Mouse (Mus musculus) gastrocnemius, postnatal 36 days (tissue): ENCODE results near the gene Notch1. TPM values are rescaled to one million over a fixed set of nuclear protein-coding genes. Genes with fewer than 3 reads are reported as not detected.
A peak's percentile ranks its signal among the peaks of the same experiment; 100 is the strongest.

ENCODE experiments used
- DNase-seq, 2 experiments: peaks; one replicate each; pipeline ENCODE4 v3.0.0; 2022
- intact Hi-C: fragments of 180-260 bp; cut with DNase I; formaldehyde crosslinking; loops from one replicate; pipeline ENCODE4 v1.15.1; 2025
- long read RNA-seq, 2 experiments: library from polyadenylated mRNA; stranded (forward); transcript quantifications; one replicate each; pipeline ENCODE4 v2.0.0; 2021
- total RNA-seq, 2 experiments: library from RNA; stranded (reverse); gene quantifications; 2 replicates each; pipeline ENCODE4 v1.2.3; 2021

Notch1 gene
- total RNA-seq, result 1 to 10 TPM; 7.7 to 8.0 TPM
- long read RNA-seq, experiment 1, partial matches to known transcripts, result 1 of 1 reads
- long read RNA-seq, experiment 1, other reads (novel, unspliced or antisense), result 0 of 1 reads
- long read RNA-seq, experiment 2, partial matches to known transcripts, result 0 of 2 reads
- long read RNA-seq, experiment 2, other reads (novel, unspliced or antisense), result 2 of 2 reads

DNA sequence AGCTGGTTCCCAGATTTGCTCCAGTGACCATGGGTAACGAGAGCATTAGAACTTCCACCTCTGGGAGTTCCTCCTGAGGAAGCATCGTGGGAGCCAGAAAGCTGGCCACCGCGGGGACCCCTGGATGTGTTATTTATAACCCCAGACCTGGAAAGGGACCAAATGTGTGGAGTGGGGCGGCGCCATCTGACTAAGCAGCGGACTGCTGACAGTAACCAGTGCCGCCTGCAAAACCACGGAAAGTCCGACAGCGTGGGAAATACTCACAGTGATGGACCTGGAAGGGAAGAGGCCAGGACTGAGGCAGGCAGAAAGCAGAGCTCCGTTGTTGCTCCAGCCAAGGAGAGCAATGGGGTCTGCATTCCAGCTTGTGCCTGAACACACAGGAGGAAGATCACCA lies at the start of gene Notch1:
Gene Notch1, minus strand, starts transcription at position 389 of the 400 bp plus-strand sequence.
- DNase-seq, result peak; percentile 54 to 59
- intact Hi-C loops, result no loop called here

DNA sequence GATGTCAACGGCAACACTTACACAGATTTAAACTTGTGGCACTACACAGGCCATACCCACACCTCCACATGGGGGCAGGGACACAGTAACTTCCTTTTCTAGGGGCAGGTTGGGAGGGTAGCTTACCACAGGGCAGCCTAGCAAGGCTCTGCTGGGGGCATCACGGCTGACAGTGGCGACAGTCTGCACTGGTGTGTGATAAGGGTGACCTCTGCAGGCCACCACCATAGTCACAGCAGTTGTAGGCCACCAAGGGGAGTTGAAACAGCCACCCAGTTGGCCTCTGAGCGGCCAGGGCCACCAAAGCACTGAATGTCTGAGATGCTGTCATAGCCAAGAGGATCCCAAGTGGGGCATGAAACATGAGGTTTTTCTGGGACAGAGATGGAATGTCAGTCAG lies 49.8 kb upstream of the Notch1 start:
- no peak for DNase-seq
- intact Hi-C loops, result no loop called here

- DNase-seq, result no peak
Measured at GRCm38 (mm10) chr2:26561351-26562016, 45.0 kb upstream of the Notch1 start.

DNA sequence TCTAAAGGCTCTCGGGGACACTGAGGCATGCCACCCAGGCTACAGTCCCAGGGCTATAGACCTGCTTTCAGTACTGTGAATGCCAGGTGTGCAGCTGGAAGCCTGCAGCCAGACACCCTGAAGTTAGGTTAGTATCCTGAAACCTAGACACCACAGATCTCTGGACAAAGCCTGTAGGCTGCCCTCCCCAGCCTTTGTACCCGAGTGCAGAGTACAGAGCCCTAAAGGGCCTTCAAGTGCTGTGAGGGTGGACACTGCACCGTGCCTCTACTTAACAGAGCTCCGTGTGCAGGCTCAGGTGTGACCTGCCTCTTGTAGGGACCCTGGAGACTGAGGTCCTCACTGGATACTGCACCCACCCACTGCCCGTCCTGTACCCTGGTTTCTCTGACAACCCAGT lies 44.0 kb upstream of the Notch1 start:
- intact Hi-C loops, result loop anchor here (5.0 kb wide), 2 partner anchors 233 to 258 kb away; no protein-coding TSS in a partner anchor
- DNase-seq, result no peak

More at GRCm38 (mm10) chr2:26561351-26562016, 45.0 kb upstream of the Notch1 start:
- intact Hi-C loops, result loop anchor here (1.0 to 5.0 kb wide), 4 partner anchors 111 to 259 kb away; no protein-coding TSS in a partner anchor

- no peak for DNase-seq
- intact Hi-C loops, result no loop called here
Measured at GRCm38 (mm10) chr2:26556535-26556993, 40.1 kb upstream of the Notch1 start.

GRCm38 (mm10) chr2:26555076-26555475 lies 38.6 kb upstream of the Notch1 start:
- peak; percentile 53 to 58 for DNase-seq
- intact Hi-C loops, result no loop called here

- intact Hi-C loops, result no loop called here
Measured at GRCm38 (mm10) chr2:26553904-26554303, 37.4 kb upstream of the Notch1 start.

GRCm38 (mm10) chr2:26552066-26552465 lies 35.6 kb upstream of the Notch1 start:
- no peak for DNase-seq
- intact Hi-C loops, result no loop called here

More at GRCm38 (mm10) chr2:26553904-26554303, 37.4 kb upstream of the Notch1 start:
- no peak for DNase-seq

GRCm38 (mm10) chr2:26551446-26551845 lies 35.0 kb upstream of the Notch1 start:
- intact Hi-C loops, result no loop called here
- no peak for DNase-seq

- intact Hi-C loops, result no loop called here
- no peak for DNase-seq
Measured at GRCm38 (mm10) chr2:26550777-26551176, 34.3 kb upstream of the Notch1 start.

DNA sequence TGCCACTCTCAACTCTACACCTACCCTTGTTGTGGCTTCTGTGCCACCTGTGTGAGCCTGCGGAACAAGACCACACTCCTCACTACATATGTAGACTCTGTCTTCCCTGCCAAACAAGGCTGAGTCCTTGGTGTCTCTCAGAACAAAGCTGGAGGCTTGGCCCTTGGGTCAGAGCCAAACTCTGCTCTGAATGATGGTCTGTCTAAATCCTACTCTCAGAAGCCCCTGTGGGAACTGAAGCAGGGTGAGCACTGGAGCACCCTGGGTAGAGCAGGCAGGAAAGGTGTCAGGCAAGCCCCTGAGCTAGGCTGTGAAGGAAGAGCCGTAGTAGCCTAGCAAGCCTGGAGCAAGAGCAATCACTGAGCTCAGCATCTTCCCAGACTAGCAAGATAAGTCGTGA lies 33.7 kb upstream of the Notch1 start:
- DNase-seq, result no peak
- intact Hi-C loops, result no loop called here

DNA sequence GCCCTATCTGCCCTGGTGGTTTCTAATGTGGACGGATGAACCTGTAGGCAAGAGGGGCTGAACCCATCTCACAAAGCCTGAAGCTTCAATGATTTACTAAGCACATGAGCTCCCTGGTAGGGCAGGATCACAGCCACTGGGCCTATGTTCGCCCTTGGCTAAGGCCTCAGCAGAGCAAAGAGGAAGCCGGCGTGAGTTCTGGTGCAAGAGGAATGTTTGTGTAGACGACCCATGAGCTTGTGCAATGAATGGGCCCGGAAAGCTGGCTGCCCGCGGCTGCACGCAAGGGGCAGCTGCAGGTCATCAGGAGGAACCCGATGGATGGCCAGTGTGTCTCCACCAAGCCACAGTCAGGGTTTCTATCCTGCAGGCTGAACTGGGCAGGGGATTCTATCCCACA lies 33.3 kb upstream of the Notch1 start:
- no peak for DNase-seq
- intact Hi-C loops, result loop anchor here (5.0 kb wide), 1 partner anchor 78 kb away; no protein-coding TSS in a partner anchor

DNA sequence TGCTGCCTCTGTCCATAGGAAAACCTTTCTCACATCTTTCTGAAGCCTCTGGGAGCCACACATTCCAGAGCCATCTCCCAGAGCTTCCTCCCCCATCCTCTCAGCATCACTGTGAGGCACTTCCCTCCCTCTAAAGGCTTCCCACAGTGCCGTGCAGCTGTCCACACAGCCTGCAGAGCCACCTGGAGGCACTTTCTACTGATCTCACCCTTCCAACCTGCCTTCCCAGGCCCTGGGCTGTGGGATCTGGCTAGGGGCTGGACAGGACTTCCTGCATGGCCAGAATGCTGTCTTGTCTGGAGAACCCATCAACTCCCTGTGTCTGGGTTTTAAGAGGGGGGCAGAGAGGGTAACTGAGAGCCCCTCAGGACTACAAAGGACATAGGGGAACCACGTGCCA lies 31.0 kb upstream of the Notch1 start:
- intact Hi-C loops, result loop anchor here (5.0 kb wide), 1 partner anchor 75 kb away; no protein-coding TSS in a partner anchor
- no peak for DNase-seq

DNA sequence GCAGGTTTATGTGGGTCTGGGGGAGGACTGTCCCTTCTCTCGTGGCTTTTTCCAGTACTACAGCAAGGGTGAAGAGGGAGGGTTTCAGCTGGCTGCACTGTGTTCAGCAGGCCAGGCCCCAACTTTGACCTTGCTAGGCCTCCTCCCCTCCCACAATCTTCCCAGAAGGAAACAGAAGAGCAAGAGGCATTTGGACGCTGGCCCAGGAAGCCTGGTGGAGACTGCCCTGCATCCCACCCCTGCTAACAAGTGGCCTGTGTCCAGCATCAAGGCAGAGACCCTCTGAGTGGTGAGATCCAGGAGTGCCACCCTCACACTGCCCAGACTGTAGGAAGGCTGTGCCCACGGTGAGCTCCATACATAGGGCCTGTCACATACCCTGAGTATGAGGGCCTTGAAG lies 27.8 kb upstream of the Notch1 start:
- intact Hi-C loops, result no loop called here

DNA sequence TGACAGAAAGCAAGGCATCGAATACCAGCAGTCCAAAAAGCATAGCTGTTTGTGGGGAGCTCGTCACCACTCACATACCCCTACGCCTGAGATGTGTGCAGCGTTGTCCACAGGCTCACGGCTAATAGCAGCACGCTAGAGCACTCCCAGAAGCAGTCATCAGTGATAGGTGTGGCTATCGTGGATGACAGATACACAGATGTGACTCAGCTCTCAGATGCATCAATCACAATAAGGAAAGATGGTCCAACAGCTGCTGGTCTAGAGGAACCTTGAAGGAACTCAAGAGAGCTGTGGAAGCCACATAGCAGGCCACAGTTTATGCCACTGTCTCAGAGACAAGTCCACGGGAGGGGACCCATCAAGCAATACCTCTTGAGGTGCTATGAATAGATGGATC lies 27.3 kb upstream of the Notch1 start:
- intact Hi-C loops, result no loop called here
- DNase-seq, result no peak

More for the DNA sequence above, 27.8 kb upstream of the Notch1 start:
- no peak for DNase-seq

DNA sequence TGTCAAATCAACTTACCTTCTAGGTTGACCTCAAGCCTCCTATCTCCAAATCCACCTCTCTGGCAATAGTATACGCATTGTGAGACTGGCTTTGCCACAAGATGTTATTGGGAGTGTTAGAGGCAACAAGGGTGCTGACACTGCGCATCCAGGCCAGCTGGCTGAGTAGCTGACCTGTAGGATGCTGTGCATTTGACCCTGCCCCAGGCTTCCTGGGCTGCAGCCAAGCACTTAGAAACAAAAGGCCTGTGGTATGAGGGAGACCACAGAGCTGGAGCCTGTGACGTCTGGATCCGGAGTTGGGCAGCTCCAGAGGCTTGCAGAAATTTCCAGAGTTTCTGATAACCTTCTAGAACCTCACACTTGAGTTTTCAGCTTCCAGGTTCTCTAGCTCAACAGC lies 26.7 kb upstream of the Notch1 start:
- intact Hi-C loops, result no loop called here
- DNase-seq, result no peak

DNA sequence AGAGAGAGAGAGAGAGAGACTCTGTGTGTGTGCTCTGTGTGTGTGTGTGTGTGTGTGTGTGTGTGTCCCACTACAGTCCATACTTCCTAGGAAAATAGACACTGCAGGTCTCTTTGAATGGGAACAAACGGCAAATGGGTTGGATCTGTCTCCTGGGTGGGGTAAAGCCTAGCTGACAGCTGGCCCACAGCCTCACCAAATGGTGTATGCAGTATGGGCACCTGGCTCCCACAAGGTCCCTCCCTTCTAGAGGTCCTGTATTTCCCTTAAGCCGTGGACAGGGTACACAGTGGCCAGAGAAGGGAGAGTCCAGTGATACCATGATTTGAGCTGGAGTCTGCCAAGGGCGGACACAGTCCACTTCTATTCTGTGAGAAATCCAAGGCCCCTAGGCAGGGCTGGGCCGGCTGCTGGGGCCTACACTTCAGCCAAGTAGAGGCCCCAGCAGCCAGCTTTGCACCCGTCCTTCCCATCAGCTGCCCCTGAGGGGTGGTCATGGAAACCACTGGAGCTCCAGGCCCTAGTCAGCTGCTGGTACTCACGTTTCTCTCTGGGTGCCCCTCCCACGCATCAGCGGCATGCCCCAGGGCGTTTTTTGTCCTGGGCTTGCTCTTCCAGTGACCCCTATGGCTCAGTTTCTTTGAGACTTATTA lies 24.9 kb upstream of the Notch1 start:
- DNase-seq, result no peak
- intact Hi-C loops, result no loop called here

GRCm38 (mm10) chr2:26540721-26541120 lies 24.3 kb upstream of the Notch1 start:
- no peak for DNase-seq
- intact Hi-C loops, result no loop called here

DNA sequence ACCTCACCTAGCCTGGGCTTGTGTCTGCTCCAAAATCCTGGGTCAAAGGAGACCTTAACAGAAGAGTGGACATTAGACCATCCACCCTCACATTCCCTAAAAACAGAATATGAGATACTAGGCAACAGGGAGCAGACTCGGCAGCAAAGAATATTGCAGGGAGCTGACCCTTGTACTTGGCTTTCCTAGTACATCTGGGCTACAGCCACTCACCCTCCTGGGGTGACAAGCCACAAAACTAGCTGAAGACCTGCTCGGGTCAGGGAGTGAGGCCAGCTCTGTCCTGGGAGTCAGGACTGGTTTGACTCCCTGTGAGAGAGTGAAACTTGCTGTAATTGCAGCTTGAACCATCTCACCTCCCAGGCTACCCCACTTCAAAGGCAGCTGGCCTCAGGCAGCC lies 23.1 kb upstream of the Notch1 start:
- no peak for DNase-seq
- intact Hi-C loops, result no loop called here

DNA sequence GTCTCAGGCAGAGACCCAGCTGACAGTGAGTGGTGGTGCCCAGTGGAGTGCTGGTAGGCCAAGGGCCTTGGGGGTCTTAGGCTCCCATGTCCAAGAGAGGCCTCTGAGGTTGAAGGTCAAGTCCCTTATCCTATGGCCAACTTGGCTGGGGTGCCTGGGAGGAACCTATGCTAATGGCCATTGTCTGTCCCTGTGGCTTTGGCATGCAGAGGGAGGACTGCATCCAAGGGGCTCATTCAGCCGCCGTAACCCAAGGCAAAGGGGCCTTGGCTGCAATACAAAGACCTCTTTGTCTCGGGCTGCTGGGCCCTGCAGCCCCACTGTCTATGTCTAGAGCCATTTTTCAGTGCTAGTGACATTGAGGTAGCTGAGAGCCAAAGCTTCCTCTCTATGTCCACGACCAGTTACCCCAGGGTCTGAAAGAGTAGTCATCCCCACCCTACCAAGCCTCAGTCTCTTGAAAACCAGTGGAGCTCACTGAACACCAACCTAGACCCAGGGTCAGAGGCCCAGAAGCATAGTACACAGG lies 19.1 kb upstream of the Notch1 start:
- DNase-seq, result no peak
- intact Hi-C loops, result no loop called here

DNA sequence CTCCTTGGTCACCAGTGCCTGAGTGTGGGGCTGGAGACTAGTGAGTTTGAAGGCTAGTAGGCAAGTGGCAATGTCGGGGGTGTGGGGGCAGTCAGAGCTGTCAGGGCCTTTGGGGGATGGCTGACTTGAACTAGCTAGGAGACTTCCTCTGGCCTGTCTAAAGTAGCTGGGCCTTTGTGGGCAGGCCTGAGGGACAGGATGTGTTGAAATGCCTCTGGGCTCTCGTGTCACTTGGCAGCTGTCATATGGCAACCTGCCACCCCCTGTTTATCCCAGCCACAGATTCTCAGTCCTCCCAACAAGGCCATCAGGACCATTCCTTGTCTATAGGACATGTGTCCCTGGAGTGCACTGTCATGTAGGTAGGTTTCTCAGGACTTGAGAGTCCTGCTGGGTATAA lies 18.2 kb upstream of the Notch1 start:
- intact Hi-C loops, result no loop called here
- DNase-seq, result peak; percentile 71 to 73
